8 mouse cellular contexts compared by ENCODE assay signal in the genomic region with DNA sequence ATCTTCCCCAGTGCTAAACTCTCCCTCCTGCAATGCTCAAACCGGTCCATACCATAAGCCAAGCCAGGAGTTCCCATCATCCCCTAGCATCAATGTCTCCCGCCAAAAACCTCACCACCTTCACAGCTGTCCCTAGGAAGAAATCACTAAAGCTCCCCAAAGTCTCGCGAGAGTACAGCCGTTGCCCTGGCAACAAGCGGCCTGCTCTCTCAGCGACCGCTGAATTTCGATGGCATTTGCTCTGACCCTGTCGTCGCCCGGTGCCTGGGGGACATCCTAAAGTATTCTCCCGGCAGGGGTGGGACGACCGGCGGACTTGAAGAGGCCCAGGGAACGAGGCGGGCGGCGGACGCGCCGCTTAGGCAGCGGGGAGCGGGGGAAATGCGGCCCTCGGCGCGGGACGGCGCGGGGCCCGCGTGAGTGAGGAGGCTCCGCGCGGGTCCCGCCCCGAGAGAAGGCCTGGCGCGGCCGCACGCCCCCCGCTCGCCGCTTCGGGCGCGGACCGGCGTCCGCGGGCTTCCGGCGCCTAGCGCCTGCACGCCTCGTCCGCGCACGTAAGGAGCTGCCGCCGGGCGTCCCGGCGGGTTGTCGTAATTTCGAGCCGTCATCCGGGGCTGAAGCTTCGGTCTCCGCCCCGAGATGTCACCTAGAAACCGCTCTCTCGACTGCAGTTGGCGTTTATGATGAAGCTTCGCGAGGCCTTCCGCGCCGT. TPM values are rescaled to one million over a fixed set of nuclear protein-coding genes. Genes with fewer than 3 reads are reported as not detected.
DNase-seq lines count a peak whose midpoint lies in the region; ATAC-seq lines count a peak whose summit lies in the region.

Agbl3 (plus strand) TSS at position 202 of the 712 bp plus-strand sequence.

- peak; percentile 82 for ATAC-seq in heart, embryonic 13.5 days (ENCODE audit: extremely low read depth, insufficient number of reproducible peaks, low FRiP score, low TSS enrichment)
- ATAC-seq in liver, embryonic 12.5 days: peak; percentile 92
- ATAC-seq in stomach, embryonic 15.5 days (ENCODE audit: insufficient read depth, low FRiP score, low read depth): peak; percentile 90

- H3K9ac ChIP-seq in heart, embryonic 13.5 days: peak within 1 kb of the TSS; percentile 96
- H3K9ac ChIP-seq in liver, embryonic 12.5 days: peak within 1 kb of the TSS; percentile 94
- peak within 1 kb of the TSS; percentile 71 for H3K9ac ChIP-seq in stomach, embryonic 15.5 days

- peak within 1 kb of the TSS; percentile 94 for H3K4me3 ChIP-seq in brown adipose tissue, adult 24 weeks (ENCODE audit: insufficient read depth, low read depth, low read length)
- H3K4me3 ChIP-seq in heart, embryonic 13.5 days: peak within 1 kb of the TSS; percentile 76
- peak within 1 kb of the TSS; percentile 79 for H3K4me3 ChIP-seq in liver, embryonic 12.5 days
- peak within 1 kb of the TSS; percentile 71 for H3K4me3 ChIP-seq in stomach, embryonic 15.5 days (replicated peaks)

- WGBS in heart, embryonic 13.5 days: under 1% methylated on average over 80 of the region's 81 CpGs
- WGBS in liver, embryonic 12.5 days (ENCODE audit: insufficient replicate concordance): under 1% methylated on average over 81 of the region's 81 CpGs
- WGBS in stomach, embryonic 15.5 days: under 1% methylated on average over 79 of the region's 81 CpGs

- no peaks in the 10 kb centered on the region for H3K4me1 ChIP-seq in brown adipose tissue, adult 24 weeks (ENCODE audit: control insufficient read depth, insufficient read depth, insufficient read length, low read length)
- H3K4me1 ChIP-seq in heart, embryonic 13.5 days: peaks cover 5% of the 10 kb centered on the region; the same call in 1 of the 2 replicates
- peaks cover 6% of the 10 kb centered on the region; the same call in 1 of the 2 replicates for H3K4me1 ChIP-seq in liver, embryonic 12.5 days
- no peaks in the 10 kb centered on the region for H3K4me1 ChIP-seq in stomach, embryonic 15.5 days

- H3K4me2 ChIP-seq in heart, embryonic 13.5 days: peak within 1 kb of the TSS; percentile 76
- peak within 1 kb of the TSS; percentile 94 for H3K4me2 ChIP-seq in liver, embryonic 12.5 days
- peak within 1 kb of the TSS; percentile 78 for H3K4me2 ChIP-seq in stomach, embryonic 15.5 days

- DNase-seq in CD4-positive helper T cell, adult 2 months (ENCODE audit: low read depth, low spot score): peak; percentile 93
- DNase-seq in fat pad, adult 2 months (ENCODE audit: extremely low read depth, low read depth, low spot score): peak; percentile 30
- peak; percentile 99 for DNase-seq in kidney, postnatal 10 days
- DNase-seq in natural killer cell, adult 2 months (ENCODE audit: low spot score in 2 of 2): peak; percentile 91 to 93

- H3K36me3 ChIP-seq in heart, embryonic 13.5 days: peaks cover 13% of the 10 kb centered on the region
- 0 out of 2 replicates have a peak, but pooled peaks cover 3% of the 10 kb centered on the region for H3K36me3 ChIP-seq in liver, embryonic 12.5 days
- H3K36me3 ChIP-seq in stomach, embryonic 15.5 days: no peaks in the 10 kb centered on the region

- no peaks in the 10 kb centered on the region for H3K27me3 ChIP-seq in heart, embryonic 13.5 days (replicated peaks)
- no peaks in the 10 kb centered on the region for H3K27me3 ChIP-seq in liver, embryonic 12.5 days (replicated peaks)
- no peaks in the 10 kb centered on the region for H3K27me3 ChIP-seq in stomach, embryonic 15.5 days (replicated peaks)

- no peaks in the 10 kb centered on the region for H3K9me3 ChIP-seq in heart, embryonic 13.5 days
- no peaks in the 10 kb centered on the region for H3K9me3 ChIP-seq in liver, embryonic 12.5 days (replicated peaks)
- H3K9me3 ChIP-seq in stomach, embryonic 15.5 days: no peaks in the 10 kb centered on the region

- H3K27ac ChIP-seq in brown adipose tissue, adult 24 weeks (replicated peaks; ENCODE audit: low read depth, low read length): peak within 1 kb of the TSS; percentile 90
- peak within 1 kb of the TSS; percentile 99 for H3K27ac ChIP-seq in heart, embryonic 13.5 days (replicated peaks)
- peak within 1 kb of the TSS; percentile 99 for H3K27ac ChIP-seq in liver, embryonic 12.5 days
- H3K27ac ChIP-seq in stomach, embryonic 15.5 days: peak within 1 kb of the TSS; percentile 97

RNA-seq across cellular contexts. Expression of gene Agbl3, which starts in this region (rescaled TPM):
- polyA plus RNA-seq in brown adipose tissue, adult 24 weeks (2012; ENCODE audit: insufficient read depth, insufficient read length, missing spikeins): 8.4 and 14.1 TPM in 2 replicates
- polyA plus RNA-seq in heart, embryonic 13.5 days (2015; fragmentation: Nextera tagmentation; extraction: Ambion mirVana): 5.1 and 6.2 TPM in 2 replicates
- 4.5 and 6.0 TPM in 2 replicates for polyA plus RNA-seq in liver, embryonic 12.5 days (2016; fragmentation: Nextera tagmentation; extraction: Ambion mirVana)
- polyA plus RNA-seq in stomach, embryonic 15.5 days (2015; fragmentation: Nextera tagmentation; extraction: Ambion mirVana): 6.6 and 6.9 TPM in 2 replicates

Comparison
In these comparisons a context has a peak if more than half of its experiments do, and no peak if none do; other contexts are left out.
1. Peak in every context shown above with its lines: DNase-seq, ATAC-seq, H3K4me3 ChIP-seq and H3K27ac ChIP-seq.
2. DNase-seq: peak in every context shown above with its lines; median percentile 99 in kidney, postnatal 10 days; 93 in CD4-positive helper T cell, adult 2 months; 92 in natural killer cell, adult 2 months; 30 in fat pad, adult 2 months.